Mouse (Mus musculus): ENCODE measurements around the gene Ap1g2. TPM values are rescaled to one million over a fixed set of nuclear protein-coding genes. Genes with fewer than 3 reads are reported as not detected.

Ap1g2 gene
- total RNA-seq, 2 experiments from 2014 or later: 10.3 to 11.3 TPM

GRCm38 (mm10) chr14:55094704-55095231 is 11.6 kb downstream of the Ap1g2 start, which contains the start of gene Thtpa:
Thtpa (plus strand) TSS chr14:55094784.
- intact Hi-C loops (cut with DNase I): loop anchor here (5.0 kb wide), 3 partner anchors 182 to 202 kb away; partner anchors contain the start of genes Pabpn1 and Slc22a17
- DNase-seq (ENCODE audit: low spot score in 2 of 2): peak; percentile 84 to 87

DNA sequence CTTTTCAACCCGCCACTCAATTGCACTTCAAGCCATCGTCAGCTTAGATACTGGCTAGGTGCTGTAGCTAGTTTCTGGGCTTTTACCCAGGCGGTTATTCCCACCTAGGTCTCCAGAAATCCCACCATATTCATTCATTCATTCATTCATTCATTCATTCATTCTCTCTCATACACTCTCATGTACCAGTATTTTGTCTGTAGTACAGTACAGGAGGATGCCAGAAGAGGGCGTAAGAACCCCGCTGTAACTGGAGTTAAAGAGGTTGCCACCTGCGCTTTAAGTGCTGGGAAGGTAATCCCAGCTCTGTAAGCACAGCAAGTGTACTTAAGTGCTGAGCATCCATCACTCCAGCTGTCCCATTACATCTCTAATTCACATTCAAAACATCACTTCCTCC is 12.5 kb downstream of the Ap1g2 start:
- intact Hi-C loops (cut with DNase I): loop anchor here (2.0 to 5.0 kb wide), 3 partner anchors 39 to 202 kb away; partner anchors contain the start of genes Pabpn1 and Slc22a17
- DNase-seq (ENCODE audit: low spot score in 2 of 2): no peak

DNA sequence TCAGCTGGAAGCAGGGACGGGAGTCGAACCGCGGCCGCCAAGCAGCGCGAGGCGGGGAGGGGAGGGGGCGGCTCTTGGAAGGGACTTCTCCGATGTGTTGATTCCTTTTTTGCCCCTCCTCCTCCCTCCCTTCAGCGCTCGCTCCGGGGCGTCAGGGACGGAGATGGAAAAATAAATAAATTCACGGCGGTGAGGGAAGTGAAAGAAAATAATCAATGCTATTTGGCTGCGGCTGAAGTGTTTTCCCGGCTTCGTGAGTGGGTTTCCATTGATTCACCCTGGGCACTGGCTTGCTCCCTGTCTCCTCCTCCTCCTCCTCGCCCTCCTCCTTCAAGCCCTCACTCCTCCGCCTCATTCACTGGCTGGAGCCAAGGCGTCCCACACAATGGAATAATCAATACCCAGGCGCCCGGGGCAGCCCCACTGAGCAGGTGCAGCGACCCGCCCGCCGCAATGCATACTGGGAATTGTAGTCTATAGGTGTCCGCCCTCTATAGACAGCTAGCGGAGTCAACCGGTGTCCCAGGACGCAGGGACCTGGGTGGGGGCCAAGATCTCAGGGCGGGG is 14.3 kb downstream of the Ap1g2 start, which contains the start of gene Zfhx2:
Gene Zfhx2 (minus strand): TSS at position 314 of the 567 bp plus-strand sequence.
- peak; percentile 95 to 98 for DNase-seq (ENCODE audit: low spot score in 2 of 2)
- intact Hi-C loops (cut with DNase I): loop anchor here (2.0 to 5.0 kb wide), 3 partner anchors 37 to 200 kb away; partner anchors contain the start of genes Pabpn1 and Slc22a17

DNA sequence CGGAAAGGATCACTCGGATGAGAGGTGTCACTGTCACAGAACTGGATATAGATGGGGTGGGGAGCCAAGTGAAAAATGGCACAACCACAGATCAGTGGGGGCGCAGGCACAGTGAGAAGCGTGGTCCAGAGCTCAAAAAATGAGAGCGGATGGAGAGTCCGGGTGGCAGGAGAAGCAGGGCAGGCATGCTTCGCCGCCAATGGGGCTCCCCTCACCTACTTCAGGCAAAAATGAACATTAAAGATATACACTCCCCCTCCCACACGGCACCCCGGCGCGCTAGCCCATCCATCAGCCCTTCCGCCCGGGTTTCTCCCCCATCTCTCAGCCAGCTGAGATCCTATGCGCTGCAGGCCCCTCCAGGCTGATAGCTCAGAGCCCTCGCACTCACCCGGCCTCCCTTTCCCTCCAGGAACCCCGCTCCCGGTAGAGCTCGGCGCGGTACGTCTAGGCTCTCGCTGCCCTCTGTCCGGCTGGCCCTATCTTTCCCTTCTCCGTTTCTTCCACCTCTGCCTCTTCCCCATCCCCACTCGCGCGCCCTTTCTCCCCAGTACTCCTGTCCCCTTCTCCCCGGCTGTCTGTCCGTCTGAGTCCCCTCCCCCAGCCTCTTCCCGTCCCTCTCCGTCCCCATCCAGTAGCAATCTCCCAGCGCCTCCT is 15.1 kb downstream of the Ap1g2 start:
- peak in 1 of 2 experiments; percentile 70 for DNase-seq (ENCODE audit: low spot score in 2 of 2)
- intact Hi-C loops (cut with DNase I): loop anchor here (5.0 kb wide), 2 partner anchors 179 to 199 kb away; partner anchors contain the start of genes Pabpn1 and Slc22a17

DNA sequence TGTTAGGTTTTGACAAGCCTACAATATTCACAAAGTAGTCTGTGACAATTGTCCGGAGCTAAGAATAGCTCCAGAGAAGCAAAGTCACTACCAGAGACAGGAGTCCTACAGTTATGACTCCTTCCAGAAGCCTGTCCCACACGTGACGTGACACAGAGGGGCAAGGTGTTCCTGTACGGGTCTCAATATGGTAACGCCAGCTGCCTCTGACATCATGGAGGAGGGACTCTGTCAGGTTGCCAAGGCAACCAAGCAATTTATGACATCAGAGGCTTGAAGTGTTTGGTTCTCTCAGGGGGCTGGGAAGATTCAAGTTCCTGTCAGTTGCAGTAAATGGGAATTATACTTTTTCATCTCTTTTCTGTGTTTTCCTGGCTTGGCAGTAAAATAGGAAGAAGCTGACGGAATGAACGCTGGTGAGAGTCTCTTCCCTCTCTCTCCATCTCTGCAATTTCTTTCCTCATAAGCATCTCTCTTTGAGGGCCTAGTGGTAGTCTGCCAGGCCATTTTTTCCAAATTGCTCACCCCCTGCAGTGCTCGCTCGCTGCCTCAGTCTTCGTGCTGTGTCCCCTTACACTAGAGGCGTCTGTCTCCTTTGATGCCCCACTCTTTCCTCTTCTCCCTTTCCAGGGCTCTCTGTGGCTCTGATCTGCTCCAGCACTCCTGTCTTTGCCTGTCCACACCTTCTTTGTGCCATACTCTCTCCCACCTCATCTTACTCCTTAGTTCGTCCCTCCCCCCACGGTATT is 17.0 kb downstream of the Ap1g2 start:
- intact Hi-C loops (cut with DNase I): no loop called here
- DNase-seq (ENCODE audit: low spot score in 2 of 2): peak; percentile 66 to 87

- DNase-seq (ENCODE audit: low spot score in 2 of 2): no peak
- intact Hi-C loops (cut with DNase I): no loop called here
Measured at GRCm38 (mm10) chr14:55086009-55086514, 20.3 kb downstream of the Ap1g2 start.

DNA sequence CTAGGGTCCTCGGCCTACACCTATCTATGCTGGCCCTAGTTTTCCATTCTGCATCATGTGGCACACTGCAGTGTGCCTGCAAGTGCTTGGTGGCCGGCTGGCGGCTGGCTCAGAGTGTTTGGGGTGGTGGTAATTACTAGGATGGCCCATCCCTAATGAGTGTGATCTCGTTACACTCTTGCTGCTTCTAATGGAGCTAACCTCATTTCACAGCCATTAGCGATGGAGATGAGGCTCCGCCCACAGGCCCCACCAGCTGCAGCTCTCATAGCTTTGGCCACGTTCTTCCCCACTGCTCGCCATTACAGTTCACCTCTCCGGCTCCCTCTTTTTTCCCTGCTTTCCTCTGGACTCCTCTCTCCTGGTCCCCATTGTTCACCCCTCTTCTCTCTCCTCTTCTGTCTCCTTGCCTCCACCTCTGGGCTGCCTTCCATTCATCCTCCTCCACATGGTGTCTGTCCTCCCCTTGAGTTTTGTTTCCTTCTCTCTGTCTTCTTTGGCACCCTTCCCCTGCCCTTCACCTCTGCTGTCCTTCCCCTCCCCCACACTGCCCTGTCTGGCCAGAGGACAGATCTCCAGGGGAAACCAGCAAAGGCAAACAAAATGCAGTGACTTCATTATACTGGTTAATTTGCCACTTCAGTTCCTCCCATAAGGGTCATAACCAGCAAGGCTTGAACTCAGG is 20.9 kb downstream of the Ap1g2 start:
- intact Hi-C loops (cut with DNase I): no loop called here
- no peak for DNase-seq (ENCODE audit: low spot score in 2 of 2)

DNA sequence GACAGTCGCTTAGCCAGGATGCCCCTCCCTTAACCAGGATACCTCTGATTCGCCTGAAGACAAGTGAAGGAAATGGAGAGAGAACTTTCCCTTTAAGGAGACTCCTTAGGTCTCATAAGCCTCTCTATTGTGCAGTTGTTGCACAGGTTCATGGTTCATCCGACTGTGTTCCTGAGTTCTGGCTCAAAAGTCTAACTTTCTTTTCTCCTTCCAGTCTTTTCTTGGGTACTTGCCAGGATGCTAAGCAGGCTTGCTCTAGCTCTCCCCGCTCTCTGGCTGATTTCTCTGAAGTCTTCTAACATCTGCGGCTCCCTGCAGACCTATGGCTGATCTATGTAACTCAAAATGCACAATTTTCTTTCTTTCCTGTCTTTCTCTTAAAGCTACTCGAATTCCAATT is 22.9 kb downstream of the Ap1g2 start:
- no peak for DNase-seq (ENCODE audit: low spot score in 2 of 2)
- intact Hi-C loops (cut with DNase I): no loop called here

DNA sequence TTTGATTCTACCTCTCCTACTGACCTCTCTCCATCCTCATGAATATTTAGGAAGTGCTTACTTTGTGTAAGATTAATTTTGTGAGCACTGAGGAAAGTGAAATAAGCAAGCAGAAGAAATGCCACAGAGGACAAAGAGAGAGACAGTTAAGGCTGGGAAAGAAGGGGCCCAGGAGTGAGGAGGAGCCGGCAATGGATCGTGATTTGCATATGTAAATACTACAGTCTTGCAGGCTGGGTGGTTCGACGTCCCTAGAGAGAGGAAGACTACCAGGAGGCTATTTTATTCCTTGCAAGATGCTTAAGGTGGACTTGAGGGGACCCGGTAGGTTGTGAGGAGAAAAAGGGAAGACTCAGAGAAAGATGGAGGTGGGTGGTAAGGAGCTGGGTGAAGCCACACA is 25.3 kb downstream of the Ap1g2 start:
- intact Hi-C loops (cut with DNase I): no loop called here
- no peak for DNase-seq (ENCODE audit: low spot score in 2 of 2)

- peak; percentile 63 to 70 for DNase-seq (ENCODE audit: low spot score in 2 of 2)
Measured at GRCm38 (mm10) chr14:55079214-55079970, 27.0 kb downstream of the Ap1g2 start.

DNA sequence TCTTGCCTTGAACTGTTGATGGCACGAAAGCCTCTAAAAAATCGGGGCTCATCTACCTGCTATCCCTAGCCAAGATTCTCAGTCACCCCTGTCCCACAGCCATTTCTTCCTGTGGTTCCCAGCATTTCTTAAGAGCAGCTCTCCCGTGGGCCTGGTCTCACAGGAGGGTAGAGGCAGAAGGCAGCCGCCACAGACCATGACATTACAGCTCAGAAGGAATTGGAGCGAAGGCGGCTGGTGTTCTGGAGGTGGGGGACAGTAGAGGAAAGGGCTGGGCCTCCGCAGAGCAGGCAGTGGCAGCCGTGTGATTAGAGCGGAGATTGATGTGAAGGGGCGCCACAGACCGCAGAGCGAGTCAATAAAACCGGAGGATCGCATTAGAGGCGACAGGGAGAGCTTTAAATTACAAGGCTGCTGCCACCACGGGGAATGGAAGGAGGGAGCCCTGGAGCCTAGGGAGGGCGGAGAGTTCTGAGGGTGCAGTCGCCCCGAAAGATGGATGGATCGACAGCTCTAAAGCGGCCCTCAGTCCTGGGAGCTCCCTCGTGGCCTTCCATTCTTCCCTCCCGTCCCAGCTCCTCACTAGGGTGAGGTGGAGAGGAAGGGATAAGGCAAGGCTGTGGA is 27.9 kb downstream of the Ap1g2 start:
- DNase-seq (ENCODE audit: low spot score in 2 of 2): no peak
- intact Hi-C loops (cut with DNase I): loop anchor here (2.0 kb wide), 1 partner anchor 50 kb away; no protein-coding TSS in a partner anchor

More at GRCm38 (mm10) chr14:55079214-55079970, 27.0 kb downstream of the Ap1g2 start:
- intact Hi-C loops (cut with DNase I): loop anchor here (2.0 kb wide), 1 partner anchor 51 kb away; no protein-coding TSS in a partner anchor

DNA sequence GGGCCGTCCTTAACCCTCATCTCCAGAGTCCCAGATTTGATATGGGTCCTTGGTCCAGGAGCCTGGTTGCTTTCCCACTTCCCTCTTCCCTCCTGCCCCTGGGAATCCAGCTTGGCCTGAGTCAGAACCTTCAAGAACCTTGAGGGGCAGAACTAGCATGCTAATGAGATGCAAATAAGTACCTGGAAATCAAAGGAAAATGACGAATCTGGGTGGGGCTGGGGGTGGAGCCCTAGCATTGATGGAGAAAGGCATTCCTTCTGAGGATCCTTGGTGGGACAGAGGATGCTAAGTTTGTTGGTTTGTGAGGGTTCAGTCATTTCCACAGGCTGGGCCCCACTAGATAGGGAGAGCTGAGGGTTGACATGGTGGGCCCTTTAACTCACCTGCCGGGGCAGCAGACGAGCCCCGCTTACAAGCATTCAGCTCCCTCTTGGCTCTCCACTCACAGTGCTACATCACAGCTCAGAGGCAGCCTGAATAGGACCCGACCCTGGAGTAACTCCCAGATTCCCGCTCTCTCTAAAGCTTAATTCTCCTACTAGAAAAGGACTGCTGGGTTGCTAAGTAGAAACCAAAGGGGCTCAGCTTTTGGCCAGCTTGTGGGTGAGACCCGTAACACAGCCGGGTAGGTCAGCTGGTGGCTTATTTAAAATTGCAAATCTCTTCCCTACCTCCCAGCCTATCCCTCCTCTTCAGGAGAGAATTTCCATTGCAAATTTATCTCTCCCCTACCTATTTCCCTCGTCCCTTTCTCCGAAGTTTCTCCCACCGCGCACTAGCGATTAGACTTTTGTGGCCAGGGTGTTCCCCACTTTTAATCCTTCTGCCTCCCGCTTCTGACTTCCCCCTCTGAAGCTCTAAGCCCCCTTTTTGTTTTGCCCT is 28.7 kb downstream of the Ap1g2 start:
- DNase-seq (ENCODE audit: low spot score in 2 of 2): peak in 1 of 2 experiments; percentile 55
- intact Hi-C loops (cut with DNase I): loop anchor here (2.0 kb wide), 1 partner anchor 49 kb away; no protein-coding TSS in a partner anchor

DNA sequence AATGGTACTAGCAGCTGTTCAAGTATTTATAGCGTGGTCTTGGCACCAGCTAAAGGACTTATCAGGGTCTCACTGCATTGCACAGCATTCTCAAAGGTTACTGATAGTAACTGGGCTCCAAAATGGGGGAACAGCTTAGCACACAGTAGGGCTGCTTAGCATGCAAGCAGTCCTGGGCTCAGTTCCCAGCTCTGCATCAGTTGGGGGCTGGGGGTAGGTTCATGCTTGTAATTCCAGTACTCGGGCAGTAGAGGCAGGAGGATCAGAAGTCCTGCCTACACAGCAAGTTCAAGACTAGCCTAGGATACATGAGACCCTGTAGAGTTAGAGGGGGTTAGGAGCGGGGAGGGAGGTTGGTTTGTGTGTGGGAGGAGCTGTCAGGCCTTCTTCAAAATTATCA is 29.4 kb downstream of the Ap1g2 start:
- DNase-seq (ENCODE audit: low spot score in 2 of 2): no peak
- intact Hi-C loops (cut with DNase I): no loop called here

DNA sequence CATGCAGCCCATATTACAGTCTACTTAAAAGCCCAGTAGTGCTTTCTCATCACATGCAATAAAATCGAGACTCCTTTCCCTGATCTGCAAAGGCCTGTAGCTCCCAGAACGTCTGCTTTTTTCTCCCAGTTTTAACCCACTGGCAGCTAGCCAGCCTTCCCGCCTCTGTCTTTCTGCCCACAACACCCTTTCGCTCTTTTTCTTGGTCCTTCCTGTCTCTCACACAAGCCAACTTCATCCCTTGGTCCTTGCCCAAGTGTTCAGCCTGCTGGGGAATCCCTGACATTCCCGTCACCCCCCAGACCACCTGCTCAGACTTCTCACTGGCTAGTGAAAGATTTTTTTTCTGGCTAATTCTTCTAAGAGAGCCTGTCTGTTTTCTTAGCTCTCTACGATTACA is 30.2 kb downstream of the Ap1g2 start:
- DNase-seq (ENCODE audit: low spot score in 2 of 2): peak; percentile 72 to 87
- intact Hi-C loops (cut with DNase I): no loop called here

- intact Hi-C loops (cut with DNase I): no loop called here
- DNase-seq (ENCODE audit: low spot score in 2 of 2): no peak
Measured at GRCm38 (mm10) chr14:55074416-55074815, 32.0 kb downstream of the Ap1g2 start.

DNA sequence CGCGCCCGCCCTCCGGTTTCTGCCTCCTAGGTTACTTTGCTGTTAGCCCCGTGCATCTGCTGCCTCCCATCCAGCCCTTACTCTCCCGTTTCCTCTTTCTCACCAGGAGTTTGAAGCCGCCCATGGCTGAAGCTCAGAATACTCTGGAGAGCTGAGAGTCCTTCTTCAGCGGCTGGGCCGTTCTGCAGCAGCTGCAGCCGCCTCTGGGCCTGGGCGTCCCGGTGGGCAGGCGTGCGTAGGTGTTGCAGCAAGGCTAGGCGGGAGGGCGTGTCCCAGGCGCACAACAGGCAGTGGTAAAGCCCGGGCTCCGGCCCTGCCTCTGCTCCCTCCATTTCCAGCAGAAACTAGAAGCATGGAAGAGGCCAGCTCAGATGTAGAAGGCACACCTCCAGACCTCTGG is 34.6 kb downstream of the Ap1g2 start:
- DNase-seq (ENCODE audit: low spot score in 2 of 2): peak in 1 of 2 experiments; percentile 54
- intact Hi-C loops (cut with DNase I): no loop called here

DNA sequence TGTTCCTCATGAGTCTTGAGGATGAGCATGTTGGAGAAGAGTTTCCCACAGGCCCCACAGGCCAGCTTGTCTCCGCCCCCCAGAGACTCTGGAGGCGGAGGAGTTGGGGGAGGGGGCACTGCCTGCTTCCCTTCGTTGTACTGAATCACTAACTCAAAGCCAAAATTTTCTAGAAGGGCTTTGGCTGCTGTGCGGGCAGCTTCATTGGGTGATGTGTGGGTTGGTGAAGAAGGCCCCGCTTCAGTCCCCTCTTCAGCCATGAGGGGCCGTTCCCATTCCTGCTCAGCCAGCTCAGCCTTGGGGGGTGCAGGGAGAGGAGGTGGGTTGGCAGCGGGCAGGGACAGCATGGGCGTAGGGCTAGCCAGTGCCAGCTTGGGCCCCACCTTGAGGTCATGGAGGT is 40.4 kb downstream of the Ap1g2 start:
- intact Hi-C loops (cut with DNase I): no loop called here
- peak in 1 of 2 experiments; percentile 69 for DNase-seq (ENCODE audit: low spot score in 2 of 2)
